Mouse (Mus musculus): ENCODE data around the gene Pkmyt1. TPM values are rescaled to one million over a fixed set of nuclear protein-coding genes. Genes with fewer than 3 reads are reported as not detected.
A peak's percentile ranks its signal among the peaks of the same experiment; 100 is the strongest.

The Pkmyt1 gene
- polyA plus RNA-seq, 1 experiment from 2014 or later = 21.1 TPM

DNA sequence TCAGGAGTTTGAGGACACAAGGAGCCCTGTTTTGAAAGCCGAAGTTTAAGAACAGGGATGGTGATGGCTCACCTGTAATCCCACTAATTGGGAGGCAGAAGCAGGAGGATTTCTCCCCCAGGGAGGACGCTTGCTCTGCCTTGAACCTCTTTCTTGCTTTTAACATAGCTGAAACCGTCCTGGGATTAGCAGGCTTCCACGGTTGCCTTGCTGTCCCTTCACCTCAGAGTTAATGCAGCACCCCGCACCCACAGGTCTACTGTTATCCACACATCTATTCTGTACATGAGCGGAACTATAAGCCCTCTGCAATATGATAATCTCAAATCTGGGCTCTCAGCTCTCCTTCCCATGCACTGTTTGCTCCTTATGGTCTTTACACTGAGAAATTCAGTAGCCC, 47.5 kb downstream of the Pkmyt1 start:
- no peaks in the 10 kb centered on the region; the same call in 1 of the 2 replicates for H3K36me3 ChIP-seq (ENCODE audit: insufficient read depth, low read length)
- H3K9ac ChIP-seq (ENCODE audit: low read depth, low read length) = no peak overlapping the region
- DNase-seq (ENCODE audit: low spot score) (no peak), ATAC-seq (replicated peaks; ENCODE audit: low FRiP score, low read depth) (no peak)
- H3K4me2 ChIP-seq (ENCODE audit: low read length) = no peak overlapping the region
- no peak overlapping the region for H3K27ac ChIP-seq
- H3K27me3 ChIP-seq (ENCODE audit: insufficient read depth, low read length) = no peaks in the 10 kb centered on the region
- 74% methylated on average over 6 of the region's 6 CpGs for WGBS
- H3K4me3 ChIP-seq (replicated peaks; ENCODE audit: low read depth, low read length) = no peak overlapping the region
- no peaks in the 10 kb centered on the region for H3K4me1 ChIP-seq (replicated peaks; ENCODE audit: insufficient read depth, low read length)
- no peaks in the 10 kb centered on the region for H3K9me3 ChIP-seq (replicated peaks; ENCODE audit: low read length)
- TF ChIP-seq CTCF (IDR thresholded peaks at IDR 0.05; ENCODE audit: low read depth) = no peak

DNA sequence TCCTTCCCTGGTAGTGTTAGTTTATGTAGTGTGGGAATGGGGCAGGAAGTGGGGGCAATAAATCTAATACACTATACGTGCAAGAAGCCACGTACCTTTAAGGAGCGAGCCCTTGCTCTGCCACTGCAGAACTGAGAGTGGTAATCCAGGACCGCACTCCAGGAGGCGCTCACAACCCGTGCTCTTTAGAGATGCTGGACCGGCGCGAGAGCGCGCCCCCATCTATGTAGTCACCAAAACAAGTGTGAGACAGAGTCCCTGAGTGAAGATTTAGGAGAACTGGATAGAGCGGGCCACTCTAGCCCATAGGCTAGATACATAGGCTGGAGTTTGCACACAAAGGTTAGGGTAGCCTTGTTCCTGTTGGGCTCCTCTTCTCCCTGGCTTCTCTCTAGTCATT, 48.0 kb downstream of the Pkmyt1 start:
- 1% methylated on average over 12 of the region's 12 CpGs for WGBS
- ATAC-seq (replicated peaks; ENCODE audit: low FRiP score, low read depth) (peak; percentile 66), DNase-seq (ENCODE audit: low spot score) (peak; percentile 91)
- Histone ChIP-seq H3K27me3 (ENCODE audit: insufficient read depth, low read length) (no peaks in the 10 kb centered on the region), H3K36me3 (ENCODE audit: insufficient read depth, low read length) (no peaks in the 10 kb centered on the region), H3K4me1 (replicated peaks; ENCODE audit: insufficient read depth, low read length) (no peaks in the 10 kb centered on the region), H3K4me2 (ENCODE audit: low read length) (no peak overlapping the region), H3K27ac (no peak overlapping the region), H3K9me3 (replicated peaks; ENCODE audit: low read length) (no peaks in the 10 kb centered on the region), H3K9ac (ENCODE audit: low read depth, low read length) (no peak overlapping the region), H3K4me3 (replicated peaks; ENCODE audit: low read depth, low read length) (no peak overlapping the region)
- TF ChIP-seq CTCF (IDR thresholded peaks at IDR 0.05; ENCODE audit: low read depth) = peak; percentile 89

DNA sequence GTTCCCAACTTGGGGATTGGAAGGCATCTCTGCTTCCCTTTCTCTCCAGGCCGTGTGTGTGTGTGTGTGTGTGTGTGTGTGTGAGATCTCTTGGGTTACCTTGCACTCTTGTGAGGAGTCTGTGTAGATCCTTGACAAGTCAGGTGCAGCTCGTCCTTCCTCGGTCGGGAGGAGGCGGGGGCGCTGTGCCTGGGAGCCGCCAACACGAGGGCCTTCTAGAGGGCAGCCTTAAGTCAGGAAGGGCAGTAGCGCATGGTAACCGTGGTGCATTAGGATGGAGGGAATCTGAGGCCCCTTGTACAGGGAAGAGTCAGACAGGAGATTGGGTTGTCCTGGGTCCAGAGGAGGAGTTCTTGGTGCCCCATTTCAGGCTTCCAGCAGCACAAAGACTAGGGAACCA, 50.1 kb downstream of the Pkmyt1 start:
- TF ChIP-seq CTCF (IDR thresholded peaks at IDR 0.05; ENCODE audit: low read depth) = no peak

DNA sequence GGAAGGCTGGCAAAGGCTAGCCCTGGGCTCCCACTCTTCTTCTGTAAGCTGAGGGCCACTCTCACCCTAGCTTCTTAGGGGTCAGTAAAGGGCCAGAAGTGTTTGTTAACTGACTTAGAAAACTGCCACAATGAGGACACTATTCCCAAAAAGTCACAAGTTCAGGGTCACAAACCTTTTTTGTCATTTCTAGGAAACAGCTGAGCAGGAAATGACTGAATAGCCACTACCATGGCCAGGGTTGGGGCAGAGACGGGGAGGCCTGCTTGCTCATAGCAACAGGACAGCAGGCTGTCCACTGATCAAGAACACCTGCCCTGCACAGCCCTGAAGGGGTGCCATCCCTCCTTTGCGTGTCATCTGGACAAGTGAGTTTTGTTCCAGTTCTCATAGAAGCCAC, 51.0 kb downstream of the Pkmyt1 start:
- Histone ChIP-seq H3K4me3 (replicated peaks; ENCODE audit: low read depth, low read length) (no peak overlapping the region), H3K27ac (no peak overlapping the region), H3K9me3 (replicated peaks; ENCODE audit: low read length) (no peaks in the 10 kb centered on the region), H3K4me2 (ENCODE audit: low read length) (no peak overlapping the region), H3K36me3 (ENCODE audit: insufficient read depth, low read length) (no peaks in the 10 kb centered on the region), H3K9ac (ENCODE audit: low read depth, low read length) (no peak overlapping the region), H3K4me1 (replicated peaks; ENCODE audit: insufficient read depth, low read length) (no peaks in the 10 kb centered on the region), H3K27me3 (ENCODE audit: insufficient read depth, low read length) (no peaks in the 10 kb centered on the region)
- WGBS = 52% methylated on average over 2 of the region's 2 CpGs
- no peak for TF ChIP-seq CTCF (IDR thresholded peaks at IDR 0.05; ENCODE audit: low read depth)
- DNase-seq (ENCODE audit: low spot score) (peak; percentile 11), ATAC-seq (replicated peaks; ENCODE audit: low FRiP score, low read depth) (no peak)

More for the DNA sequence above, 50.1 kb downstream of the Pkmyt1 start:
- WGBS = 69% methylated on average over 10 of the region's 10 CpGs
- ATAC-seq (replicated peaks; ENCODE audit: low FRiP score, low read depth) (no peak), DNase-seq (ENCODE audit: low spot score) (no peak)
- H3K27ac ChIP-seq = no peak overlapping the region
- H3K9ac ChIP-seq (ENCODE audit: low read depth, low read length) = no peak overlapping the region
- H3K27me3 ChIP-seq (ENCODE audit: insufficient read depth, low read length) = no peaks in the 10 kb centered on the region
- no peaks in the 10 kb centered on the region for H3K9me3 ChIP-seq (replicated peaks; ENCODE audit: low read length)
- no peaks in the 10 kb centered on the region for H3K4me1 ChIP-seq (replicated peaks; ENCODE audit: insufficient read depth, low read length)
- no peak overlapping the region for H3K4me2 ChIP-seq (ENCODE audit: low read length)
- no peak overlapping the region for H3K4me3 ChIP-seq (replicated peaks; ENCODE audit: low read depth, low read length)
- no peaks in the 10 kb centered on the region for H3K36me3 ChIP-seq (ENCODE audit: insufficient read depth, low read length)

DNA sequence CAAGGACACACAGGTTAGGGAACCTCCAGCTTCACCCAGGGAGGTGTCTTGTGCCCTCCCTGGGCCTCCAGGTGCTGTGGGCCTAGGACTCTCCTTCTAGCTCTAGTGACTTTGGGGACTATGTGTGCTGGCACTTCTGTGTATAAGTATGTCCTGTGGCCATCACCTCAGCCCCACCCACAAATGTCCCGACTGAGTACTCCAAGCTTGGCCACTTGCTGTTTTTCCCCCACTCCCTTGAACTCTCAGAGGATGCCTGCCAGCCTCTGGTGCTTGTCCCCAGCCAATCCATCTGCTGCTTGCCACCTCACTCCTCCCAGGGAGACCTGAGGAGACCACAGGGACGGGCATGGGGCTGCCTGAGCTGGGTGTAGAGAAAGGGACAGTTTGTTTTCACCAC, 52.3 kb downstream of the Pkmyt1 start:
- no peak for ATAC-seq (replicated peaks; ENCODE audit: low FRiP score, low read depth)
- no peak overlapping the region for H3K4me2 ChIP-seq (ENCODE audit: low read length)
- H3K4me1 ChIP-seq (replicated peaks; ENCODE audit: insufficient read depth, low read length) = no peaks in the 10 kb centered on the region
- no peak overlapping the region for H3K27ac ChIP-seq
- TF ChIP-seq CTCF (IDR thresholded peaks at IDR 0.05; ENCODE audit: low read depth) = no peak
- no peak overlapping the region for H3K4me3 ChIP-seq (replicated peaks; ENCODE audit: low read depth, low read length)
- no peak for DNase-seq (ENCODE audit: low spot score)
- WGBS = 25% methylated on average over 2 of the region's 2 CpGs
- no peak overlapping the region for H3K9ac ChIP-seq (ENCODE audit: low read depth, low read length)
- no peaks in the 10 kb centered on the region for H3K9me3 ChIP-seq (replicated peaks; ENCODE audit: low read length)
- no peaks in the 10 kb centered on the region for H3K36me3 ChIP-seq (ENCODE audit: insufficient read depth, low read length)
- H3K27me3 ChIP-seq (ENCODE audit: insufficient read depth, low read length) = no peaks in the 10 kb centered on the region

DNA sequence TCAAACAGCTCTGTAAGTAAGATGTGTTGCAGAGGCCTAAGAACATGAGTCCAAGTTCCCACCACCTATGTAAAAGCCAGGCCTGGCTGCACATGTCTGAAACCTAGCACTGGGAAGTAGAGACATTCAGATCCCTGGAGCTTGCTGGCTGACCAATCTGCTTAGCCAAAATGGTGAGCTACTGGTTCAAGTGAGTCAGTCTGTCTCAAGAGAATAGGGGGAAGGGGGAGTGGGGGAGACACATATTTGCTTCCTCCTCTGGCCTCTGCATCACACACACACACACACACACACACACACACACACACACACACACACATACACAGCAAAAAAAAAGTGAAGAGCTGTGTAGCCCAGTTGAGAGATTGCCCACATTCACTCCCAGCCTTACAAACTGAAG, 57.2 kb downstream of the Pkmyt1 start:
- Histone ChIP-seq H3K36me3 (ENCODE audit: insufficient read depth, low read length) (no peaks in the 10 kb centered on the region), H3K27ac (no peak overlapping the region), H3K9ac (ENCODE audit: low read depth, low read length) (no peak overlapping the region), H3K4me2 (ENCODE audit: low read length) (no peak overlapping the region), H3K27me3 (ENCODE audit: insufficient read depth, low read length) (no peaks in the 10 kb centered on the region), H3K9me3 (replicated peaks; ENCODE audit: low read length) (no peaks in the 10 kb centered on the region), H3K4me1 (replicated peaks; ENCODE audit: insufficient read depth, low read length) (0 out of 2 replicates have a peak, but pooled peaks cover 2% of the 10 kb centered on the region), H3K4me3 (replicated peaks; ENCODE audit: low read depth, low read length) (no peak overlapping the region)
- ATAC-seq (replicated peaks; ENCODE audit: low FRiP score, low read depth) (no peak), DNase-seq (ENCODE audit: low spot score) (no peak)
- no peak for TF ChIP-seq CTCF (IDR thresholded peaks at IDR 0.05; ENCODE audit: low read depth)
